Mouse (Mus musculus): Measurements from ENCODE around the gene D16Ertd472e. TPM values are rescaled to one million over a fixed set of nuclear protein-coding genes. Genes with fewer than 3 reads are reported as not detected.
"Not testable (repeated sequence)": the region's sequence is repeated elsewhere in the genome, so short reads cannot be mapped to it uniquely, and the experiment has no call there.

D16Ertd472e gene
- total RNA-seq, 2 experiments from 2014 or later = 4.2 to 4.9 TPM

GRCm38 (mm10) chr16:78517171-78517570 is 59.3 kb downstream of the D16Ertd472e start:
- DNase-seq (ENCODE audit: low spot score) = no peak
- intact Hi-C loops (cut with DNase I) = no loop called here

GRCm38 (mm10) chr16:78511526-78511925 is 65.0 kb downstream of the D16Ertd472e start:
- intact Hi-C loops (cut with DNase I) = no loop called here
- DNase-seq (ENCODE audit: low spot score) = no peak

- intact Hi-C loops (cut with DNase I) = no loop called here
- no peak for DNase-seq (ENCODE audit: low spot score)
These were observed 74.0 kb downstream of the D16Ertd472e start for GRCm38 (mm10) chr16:78502492-78502891.

GRCm38 (mm10) chr16:78492696-78493095 is 83.8 kb downstream of the D16Ertd472e start:
- intact Hi-C loops (cut with DNase I); DNase-seq (ENCODE audit: low spot score): not testable (repeated sequence)

GRCm38 (mm10) chr16:78490779-78491178 is 85.7 kb downstream of the D16Ertd472e start:
- intact Hi-C loops (cut with DNase I) = no loop called here
- DNase-seq (ENCODE audit: low spot score) = no peak

Other genes starting within 250 kb of the D16Ertd472e start
- 10 to 100 TPM in 1 of 2 experiments, 1 to 10 TPM in 1; 7.1 to 10.2 TPM for gene Btg3, start 199.5 kb downstream of the D16Ertd472e start, total RNA-seq (2021)